Mouse (Mus musculus): ENCODE results near the gene Slc29a1.
"Not testable (repeated sequence)": the region's sequence is repeated elsewhere in the genome, so short reads cannot be mapped to it uniquely, and the experiment has no call there.

Slc29a1 gene

GRCm38 (mm10) chr17:45599446-45600242 is at the start of gene Slc29a1:
Slc29a1 (minus strand) TSS chr17:45599606.
- DNase-seq (ENCODE audit: low read depth, low spot score), result no peak

- no peak for DNase-seq (ENCODE audit: low read depth, low spot score)
Observed at GRCm38 (mm10) chr17:45644185-45644584, 44.8 kb upstream of the Slc29a1 start.

- peak; percentile 30 for DNase-seq (ENCODE audit: low read depth, low spot score)
Observed at GRCm38 (mm10) chr17:45642701-45643100, 43.3 kb upstream of the Slc29a1 start.

GRCm38 (mm10) chr17:45641981-45642380 is 42.6 kb upstream of the Slc29a1 start:
- no peak for DNase-seq (ENCODE audit: low read depth, low spot score)

GRCm38 (mm10) chr17:45638596-45639295 is 39.3 kb upstream of the Slc29a1 start:
- DNase-seq (ENCODE audit: low read depth, low spot score), result no peak

GRCm38 (mm10) chr17:45634033-45634432 is 34.6 kb upstream of the Slc29a1 start:
- DNase-seq (ENCODE audit: low read depth, low spot score), result no peak

- no peak for DNase-seq (ENCODE audit: low read depth, low spot score)
Observed at GRCm38 (mm10) chr17:45631940-45632339, 32.5 kb upstream of the Slc29a1 start.

GRCm38 (mm10) chr17:45630992-45631391 is 31.6 kb upstream of the Slc29a1 start:
- no peak for DNase-seq (ENCODE audit: low read depth, low spot score)

- peak; percentile 44 for DNase-seq (ENCODE audit: low read depth, low spot score)
Observed at GRCm38 (mm10) chr17:45629861-45630694, 30.7 kb upstream of the Slc29a1 start.

GRCm38 (mm10) chr17:45628885-45629855 is 29.8 kb upstream of the Slc29a1 start:
- no peak for DNase-seq (ENCODE audit: low read depth, low spot score)

- DNase-seq (ENCODE audit: low read depth, low spot score), result no peak
Observed at GRCm38 (mm10) chr17:45628160-45628559, 28.8 kb upstream of the Slc29a1 start.

GRCm38 (mm10) chr17:45626577-45627134 is 27.2 kb upstream of the Slc29a1 start:
- DNase-seq (ENCODE audit: low read depth, low spot score), result peak; percentile 62

- not testable (repeated sequence) for DNase-seq (ENCODE audit: low read depth, low spot score)
Observed at GRCm38 (mm10) chr17:45623425-45623824, 24.0 kb upstream of the Slc29a1 start.

GRCm38 (mm10) chr17:45619386-45620256 is 20.2 kb upstream of the Slc29a1 start:
- DNase-seq (ENCODE audit: low read depth, low spot score), result no peak

- no peak for DNase-seq (ENCODE audit: low read depth, low spot score)
Observed at GRCm38 (mm10) chr17:45618941-45619385, 19.6 kb upstream of the Slc29a1 start.

- no peak for DNase-seq (ENCODE audit: low read depth, low spot score)
Observed at GRCm38 (mm10) chr17:45617655-45618054, 18.2 kb upstream of the Slc29a1 start.

GRCm38 (mm10) chr17:45616679-45617078 is 17.3 kb upstream of the Slc29a1 start:
- no peak for DNase-seq (ENCODE audit: low read depth, low spot score)

GRCm38 (mm10) chr17:45616046-45616650 is 16.7 kb upstream of the Slc29a1 start:
- DNase-seq (ENCODE audit: low read depth, low spot score), result no peak

- DNase-seq (ENCODE audit: low read depth, low spot score), result no peak
Observed at GRCm38 (mm10) chr17:45612921-45613320, 13.5 kb upstream of the Slc29a1 start.
